Mouse (Mus musculus): ENCODE results near the gene Zfp551. TPM values are rescaled to one million over a fixed set of nuclear protein-coding genes. Genes with fewer than 3 reads are reported as not detected.

The Zfp551 gene
- 1 to 10 TPM; 9.5 to 9.6 TPM for total RNA-seq (2021)
- long read RNA-seq, experiment 1: 0 reads
- long read RNA-seq, experiment 2, partial matches to known transcripts: 0 of 6 reads
- long read RNA-seq, experiment 2, other reads (novel, unspliced or antisense): 0 of 6 reads

GRCm38 (mm10) chr7:12422245-12422849 is at the start of gene Zfp551:
Gene Zfp551 (minus strand): TSS chr7:12422751.
- peak; percentile 11 to 42 for DNase-seq (ENCODE audit: low spot score in 2 of 2)

- DNase-seq (ENCODE audit: low spot score in 2 of 2): no peak
Observed at GRCm38 (mm10) chr7:12422855-12423254, 304 bp upstream of the Zfp551 start.

- DNase-seq (ENCODE audit: low spot score in 2 of 2): no peak
Observed at GRCm38 (mm10) chr7:12421741-12422140, 810 bp downstream of the Zfp551 start.

GRCm38 (mm10) chr7:12369173-12369572 is 53.4 kb downstream of the Zfp551 start, which contains the start of gene Vmn1r84:
Gene Vmn1r84 (minus strand): TSS chr7:12369273.
- no peak for DNase-seq (ENCODE audit: low spot score in 2 of 2)

Other genes with a start within 250 kb of the Zfp551 start
- gene Vmn1r80, start 233.5 kb downstream of the Zfp551 start, total RNA-seq (2021): not detected
- gene Vmn1r81, start 154.5 kb downstream of the Zfp551 start, total RNA-seq (2021): not detected
- gene Vmn1r82, start 122.3 kb downstream of the Zfp551 start, total RNA-seq (2021): not detected
- not detected for gene Vmn1r83, start 93.3 kb downstream of the Zfp551 start, total RNA-seq (2021)
- gene Vmn1r84, start 53.5 kb downstream of the Zfp551 start, total RNA-seq (2021): not detected
- 10 to 100 TPM; 22.6 to 24.5 TPM for gene Zfp606, start 55.5 kb upstream of the Zfp551 start, total RNA-seq (2021)
- not detected for gene 2900092C05Rik, start 89.8 kb upstream of the Zfp551 start, total RNA-seq (2021)
- gene Vmn2r53, start 186.0 kb upstream of the Zfp551 start, total RNA-seq (2021): under 1 TPM; 0.03 to 0.06 TPM
- not detected for gene Vmn2r54, start 217.6 kb upstream of the Zfp551 start, total RNA-seq (2021)

Measured in adrenal gland, postnatal 4 days (tissue).